Mouse (Mus musculus) limb, embryonic 15.5 days (tissue): Measurements from ENCODE around the gene Olfr675. TPM values are rescaled to one million over a fixed set of nuclear protein-coding genes. Genes with fewer than 3 reads are reported as not detected.
"Not testable (repeated sequence)": the region's sequence is repeated elsewhere in the genome, so short reads cannot be mapped to it uniquely, and the experiment has no call there.

Source experiments
- ATAC-seq: fragments of 200-750 bp; cut with Nextera tagmentation; 2 replicates; pipeline ENCODE4 v1.8.0; 2017; ENCODE audit warnings: low read depth, moderate TSS enrichment; ENCODE audit not compliant: insufficient number of reproducible peaks, low FRiP score, low TSS enrichment
- H3K27ac ChIP-seq: fragments of 300-500 bp; sonication (generic); 2 replicates; pipeline ENCODE4 v1.5.1; 2015; ENCODE audit warnings: moderate library complexity, mild to moderate bottlenecking, inconsistent platforms
- H3K27me3 ChIP-seq: fragments of 300-500 bp; sonication (generic); 2 replicates; pipeline ENCODE4 v1.6.1; 2015; ENCODE audit warnings: inconsistent platforms
- H3K36me3 ChIP-seq: fragments of 300-500 bp; sonication (generic); 2 replicates; pipeline ENCODE4 v1.6.1; 2015; ENCODE audit warnings: inconsistent platforms
- H3K4me1 ChIP-seq: fragments of 300-500 bp; sonication (generic); 2 replicates; pipeline ENCODE4 v1.6.1; 2015; ENCODE audit warnings: inconsistent platforms
- H3K4me2 ChIP-seq: fragments of 300-500 bp; sonication (generic); 2 replicates; pipeline ENCODE4 v1.6.1; 2015; ENCODE audit warnings: mild to moderate bottlenecking, inconsistent platforms
- H3K4me3 ChIP-seq: fragments of 300-500 bp; sonication (generic); 2 replicates; pipeline ENCODE4 v1.5.1; 2015; ENCODE audit warnings: mild to moderate bottlenecking, inconsistent platforms
- H3K9ac ChIP-seq: fragments of 300-500 bp; sonication (generic); 2 replicates; pipeline ENCODE4 v1.6.1; 2015; ENCODE audit warnings: inconsistent platforms
- H3K9me3 ChIP-seq: fragments of 300-500 bp; sonication (generic); 2 replicates; pipeline ENCODE4 v1.6.1; 2016; ENCODE audit warnings: inconsistent platforms
- WGBS: fragments of 180-500 bp; shearing (Covaris S2); methylation state at CpG from one replicate; pipeline ENCODE4 v1.1.7; 2015; 5-methylcytosine and 5-hydroxymethylcytosine counted together
- polyA plus RNA-seq: library from polyadenylated mRNA; unstranded; fragments of >200 nt; fragmentation: Nextera tagmentation; extraction: Ambion mirVana; gene quantifications from 2 replicates; pipeline ENCODE4 v1.2.1, GENCODE M21; 2015

The Olfr675 gene
- polyA plus RNA-seq: not detected in 2 replicates

DNA sequence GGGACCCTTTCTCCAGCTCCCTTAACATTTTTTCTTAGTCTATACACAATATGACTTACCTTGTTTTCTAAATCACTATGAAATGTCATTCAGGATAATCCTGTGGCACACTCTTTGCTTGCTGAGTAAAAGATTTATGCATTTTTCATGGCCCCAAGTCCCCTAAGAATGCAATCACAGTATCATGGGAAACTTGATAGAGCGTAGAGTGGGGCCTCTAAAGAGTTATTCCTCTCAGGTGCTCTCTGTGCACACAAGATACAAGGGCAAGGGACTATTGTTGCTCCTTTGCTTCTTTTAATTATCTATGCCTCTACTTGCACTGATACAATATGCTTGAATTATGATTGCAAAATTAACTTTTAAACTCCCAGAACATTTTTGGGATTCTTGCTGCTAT, at the start of gene Olfr675:
Gene Olfr675, minus strand, starts transcription at position 101 of the 400 bp plus-strand sequence.
- no peak within 1 kb of the TSS for H3K4me3 ChIP-seq
- no peak within 1 kb of the TSS for H3K9ac ChIP-seq
- H3K27ac ChIP-seq: no peak within 1 kb of the TSS
- WGBS: 72% methylated on average over 1 of the region's 1 CpGs
- no peaks in the 10 kb centered on the region for H3K4me1 ChIP-seq
- ATAC-seq: no peak
- H3K36me3 ChIP-seq: no peaks in the 10 kb centered on the region
- H3K9me3 ChIP-seq: no peaks in the 10 kb centered on the region
- no peaks in the 10 kb centered on the region for H3K27me3 ChIP-seq
- H3K4me2 ChIP-seq: no peak within 1 kb of the TSS

DNA sequence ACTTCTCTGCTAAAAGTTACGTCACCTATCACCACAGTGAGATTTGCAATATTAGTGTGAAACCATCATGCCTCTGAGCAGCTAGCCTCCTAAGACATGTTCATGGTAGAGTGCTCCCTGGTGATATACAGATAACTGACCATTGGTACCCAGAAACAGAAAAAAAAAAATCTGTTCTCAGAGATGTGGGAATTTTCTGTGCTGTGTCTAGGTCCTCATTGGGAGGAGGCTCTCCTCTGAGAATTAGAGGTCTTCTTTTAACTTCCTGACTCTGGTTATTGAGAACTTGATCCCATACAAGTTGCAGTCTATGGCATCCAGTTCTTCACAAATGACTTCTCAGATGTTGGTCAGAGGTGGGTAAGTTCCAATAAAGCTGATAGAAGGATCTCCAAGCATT, 35.9 kb upstream of the Olfr675 start, which contains the start of gene Olfr678:
Gene Olfr678, plus strand, starts transcription at position 301 of the 400 bp plus-strand sequence.
- 81% methylated on average over 1 of the region's 1 CpGs for WGBS
- H3K9me3 ChIP-seq: no peaks in the 10 kb centered on the region
- no peak within 1 kb of the TSS for H3K27ac ChIP-seq
- H3K9ac ChIP-seq: no peak within 1 kb of the TSS
- no peak within 1 kb of the TSS for H3K4me2 ChIP-seq
- no peaks in the 10 kb centered on the region for H3K36me3 ChIP-seq
- ATAC-seq: no peak
- H3K4me1 ChIP-seq: no peaks in the 10 kb centered on the region
- H3K27me3 ChIP-seq: no peaks in the 10 kb centered on the region
- H3K4me3 ChIP-seq: no peak within 1 kb of the TSS

DNA sequence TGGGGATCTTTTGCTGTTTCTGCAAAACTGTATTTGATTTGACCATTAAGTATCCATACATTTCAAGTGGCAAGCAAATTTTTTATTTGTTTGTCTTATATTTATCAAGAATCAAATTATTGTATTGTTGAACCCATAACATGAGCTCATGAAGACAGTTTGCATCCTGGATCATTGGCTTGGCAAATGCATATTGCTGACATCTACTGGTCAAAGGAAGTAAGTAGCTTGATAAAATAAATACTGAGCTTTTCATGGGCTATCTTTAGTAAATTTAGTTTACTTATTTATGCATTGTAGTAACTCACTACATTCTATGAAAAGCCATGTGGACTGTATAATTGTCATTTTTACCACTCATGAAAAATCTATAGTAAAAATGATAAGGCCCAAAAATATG, 30.7 kb upstream of the Olfr675 start:
- H3K4me3 ChIP-seq: no peak overlapping the region
- H3K9me3 ChIP-seq: no peaks in the 10 kb centered on the region
- H3K36me3 ChIP-seq: no peaks in the 10 kb centered on the region
- no peak overlapping the region for H3K27ac ChIP-seq
- no peak overlapping the region for H3K9ac ChIP-seq
- no peaks in the 10 kb centered on the region for H3K4me1 ChIP-seq
- H3K27me3 ChIP-seq: no peaks in the 10 kb centered on the region
- no peak for ATAC-seq
- no peak overlapping the region for H3K4me2 ChIP-seq

DNA sequence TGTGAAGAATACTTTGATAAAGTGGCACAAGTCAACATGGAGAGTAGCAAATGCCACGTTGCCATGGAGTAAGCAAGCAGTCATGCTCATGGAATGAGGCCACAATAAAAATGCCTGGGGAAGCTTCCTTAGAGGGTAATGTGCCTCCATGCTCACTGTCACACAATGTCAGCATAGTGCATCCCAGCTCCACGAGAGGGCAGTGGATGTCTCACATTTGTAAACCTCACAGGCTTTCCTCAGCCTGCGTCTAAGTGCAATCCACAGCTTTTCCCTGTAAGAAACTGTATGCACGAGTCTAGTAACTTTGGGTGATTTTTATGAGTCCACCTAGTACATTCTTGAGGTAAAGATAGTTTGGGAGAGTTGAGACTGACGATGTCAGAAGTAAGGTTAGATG, 5.6 kb upstream of the Olfr675 start:
- not testable (repeated sequence) for H3K9ac ChIP-seq, ATAC-seq, H3K36me3 ChIP-seq, H3K4me2 ChIP-seq, H3K27ac ChIP-seq, H3K9me3 ChIP-seq, H3K4me3 ChIP-seq, H3K27me3 ChIP-seq, H3K4me1 ChIP-seq
- WGBS: 48% methylated on average over 5 of the region's 5 CpGs

GRCm38 (mm10) chr7:105032398-105032797, 4.1 kb upstream of the Olfr675 start, which contains the start of gene Olfr676:
Gene Olfr676, plus strand, starts transcription at chr7:105032698.
- no peak for ATAC-seq
- Histone ChIP-seq H3K4me3 (no peak within 1 kb of the TSS), H3K9ac (no peak within 1 kb of the TSS), H3K9me3 (no peaks in the 10 kb centered on the region), H3K36me3 (no peaks in the 10 kb centered on the region), H3K4me1 (no peaks in the 10 kb centered on the region), H3K4me2 (no peak within 1 kb of the TSS), H3K27ac (no peak within 1 kb of the TSS), H3K27me3 (no peaks in the 10 kb centered on the region)

DNA sequence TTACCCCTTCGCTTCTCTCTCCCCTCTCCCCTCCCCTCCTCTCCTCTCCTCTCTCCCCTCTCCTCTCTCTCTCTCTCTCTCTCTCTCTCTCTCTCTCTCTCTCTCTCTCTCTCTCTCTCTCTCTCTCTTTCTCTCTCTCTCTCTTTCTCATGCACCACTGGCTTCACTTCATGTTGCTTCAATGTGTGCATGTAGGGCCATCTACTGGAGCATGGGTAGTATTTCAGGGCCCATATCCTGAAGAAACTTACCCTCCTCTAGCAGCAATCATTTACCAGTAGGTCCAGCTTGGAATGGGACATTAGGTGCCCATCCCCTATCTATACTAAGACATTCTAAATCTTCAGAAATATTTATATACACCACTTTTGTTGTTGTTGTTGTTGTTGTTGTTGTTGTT, 5.7 kb downstream of the Olfr675 start:
- Histone ChIP-seq H3K9ac (no peak overlapping the region), H3K4me2 (no peak overlapping the region), H3K36me3 (no peaks in the 10 kb centered on the region), H3K4me1 (no peaks in the 10 kb centered on the region), H3K9me3 (no peaks in the 10 kb centered on the region), H3K27ac (no peak overlapping the region), H3K4me3 (no peak overlapping the region), H3K27me3 (no peaks in the 10 kb centered on the region)
- no peak for ATAC-seq
- 75% methylated on average over 1 of the region's 1 CpGs for WGBS

- Histone ChIP-seq H3K4me3 (no peak within 1 kb of the TSS), H3K9me3 (no peaks in the 10 kb centered on the region), H3K36me3 (no peaks in the 10 kb centered on the region), H3K27ac (no peak within 1 kb of the TSS), H3K4me1 (no peaks in the 10 kb centered on the region), H3K9ac (no peak within 1 kb of the TSS), H3K27me3 (no peaks in the 10 kb centered on the region), H3K4me2 (no peak within 1 kb of the TSS)
- ATAC-seq: no peak
Observed at GRCm38 (mm10) chr7:105001929-105002328, 26.3 kb downstream of the Olfr675 start, which contains the start of gene Olfr672. Gene Olfr672, minus strand, starts transcription at chr7:105002029.

- Histone ChIP-seq H3K27me3 (no peaks in the 10 kb centered on the region), H3K4me3 (no peak within 1 kb of the TSS), H3K9ac (no peak within 1 kb of the TSS), H3K4me1 (no peaks in the 10 kb centered on the region), H3K4me2 (no peak within 1 kb of the TSS), H3K36me3 (no peaks in the 10 kb centered on the region), H3K9me3 (no peaks in the 10 kb centered on the region), H3K27ac (no peak within 1 kb of the TSS)
- 79% methylated on average over 1 of the region's 1 CpGs for WGBS
- no peak for ATAC-seq
Observed at GRCm38 (mm10) chr7:104979026-104979425, 49.2 kb downstream of the Olfr675 start, which contains the start of gene Olfr671. Gene Olfr671, minus strand, starts transcription at chr7:104979126.

GRCm38 (mm10) chr7:104972507-104972906, 55.8 kb downstream of the Olfr675 start:
- H3K9me3 ChIP-seq, ATAC-seq, H3K9ac ChIP-seq, H3K27me3 ChIP-seq, H3K4me3 ChIP-seq, H3K27ac ChIP-seq, H3K4me1 ChIP-seq, H3K36me3 ChIP-seq, H3K4me2 ChIP-seq: not testable (repeated sequence)
- WGBS: 70% methylated on average over 2 of the region's 2 CpGs

Other genes with a start within 250 kb of the Olfr675 start
- gene Usp17lb, start 185.9 kb downstream of the Olfr675 start, polyA plus RNA-seq: not detected in 2 replicates
- gene Usp17la, start 171.5 kb downstream of the Olfr675 start, polyA plus RNA-seq: not detected in 2 replicates
- not detected in 2 replicates for gene Olfr665, start 150.4 kb downstream of the Olfr675 start, polyA plus RNA-seq
- gene Olfr666, start 132.5 kb downstream of the Olfr675 start, polyA plus RNA-seq: 0.19 TPM in 1 of 2 replicates, not detected in the other
- not detected in 2 replicates for gene Olfr667, start 107.0 kb downstream of the Olfr675 start, polyA plus RNA-seq
- gene Olfr668, start 100.4 kb downstream of the Olfr675 start, polyA plus RNA-seq: not detected in 2 replicates
- not detected in 2 replicates for gene Olfr669, start 94.2 kb downstream of the Olfr675 start, polyA plus RNA-seq
- not detected in 2 replicates for gene Olfr670, start 65.8 kb downstream of the Olfr675 start, polyA plus RNA-seq
- not detected in 2 replicates for gene Olfr671, start 49.3 kb downstream of the Olfr675 start, polyA plus RNA-seq
- gene Olfr672, start 26.4 kb downstream of the Olfr675 start, polyA plus RNA-seq: not detected in 2 replicates
- gene Olfr676, start 4.2 kb upstream of the Olfr675 start, polyA plus RNA-seq: not detected in 2 replicates
- gene Olfr677, start 22.9 kb upstream of the Olfr675 start, polyA plus RNA-seq: not detected in 2 replicates
- gene Olfr678, start 36.0 kb upstream of the Olfr675 start, polyA plus RNA-seq: not detected in 2 replicates
- not detected in 2 replicates for gene Olfr679, start 52.7 kb upstream of the Olfr675 start, polyA plus RNA-seq
- gene Olfr680-ps1, start 64.4 kb upstream of the Olfr675 start, polyA plus RNA-seq: not detected in 2 replicates
- not detected in 2 replicates for gene Olfr681, start 88.4 kb upstream of the Olfr675 start, polyA plus RNA-seq
- not detected in 2 replicates for gene Olfr683, start 118.6 kb upstream of the Olfr675 start, polyA plus RNA-seq
- not detected in 2 replicates for gene Olfr684, start 135.2 kb upstream of the Olfr675 start, polyA plus RNA-seq
- not detected in 2 replicates for gene Olfr685, start 157.6 kb upstream of the Olfr675 start, polyA plus RNA-seq
- gene Olfr686, start 179.0 kb upstream of the Olfr675 start, polyA plus RNA-seq: not detected in 2 replicates